Mouse (Mus musculus) heart, embryonic 13.5 days (tissue): ENCODE data around the gene Mdm2. TPM values are rescaled to one million over a fixed set of nuclear protein-coding genes. Genes with fewer than 3 reads are reported as not detected.

Experiments used
- ATAC-seq: fragments of 200-750 bp; cut with Nextera tagmentation; 2 replicates; pipeline ENCODE4 v1.8.0; 2017; ENCODE audit warnings: moderate TSS enrichment; ENCODE audit not compliant: insufficient number of reproducible peaks, low FRiP score, low TSS enrichment; ENCODE audit errors: extremely low read depth
- H3K27ac ChIP-seq: fragments of 300-500 bp; sonication (generic); replicated peaks from 2 replicates; pipeline ENCODE4 v1.5.1; 2015; ENCODE audit warnings: moderate library complexity, mild to moderate bottlenecking, inconsistent platforms
- H3K27me3 ChIP-seq: fragments of 300-500 bp; sonication (generic); replicated peaks from 2 replicates; pipeline ENCODE4 v1.6.1; 2015; ENCODE audit warnings: mild to moderate bottlenecking, inconsistent platforms
- H3K36me3 ChIP-seq: fragments of 300-500 bp; sonication (generic); 2 replicates; pipeline ENCODE4 v1.6.1; 2015; ENCODE audit warnings: mild to moderate bottlenecking, inconsistent platforms
- H3K4me1 ChIP-seq: fragments of 300-500 bp; sonication (generic); 2 replicates; pipeline ENCODE4 v1.6.1; 2015; ENCODE audit warnings: inconsistent platforms
- H3K4me2 ChIP-seq: fragments of 300-500 bp; sonication (generic); 2 replicates; pipeline ENCODE4 v1.6.1; 2015; ENCODE audit warnings: inconsistent platforms, mild to moderate bottlenecking, moderate library complexity
- H3K4me3 ChIP-seq: fragments of 300-500 bp; sonication (generic); 2 replicates; pipeline ENCODE4 v1.5.1; 2015; ENCODE audit warnings: moderate library complexity, mild to moderate bottlenecking, inconsistent platforms
- H3K9ac ChIP-seq: fragments of 300-500 bp; sonication (generic); 2 replicates; pipeline ENCODE4 v1.6.1; 2015; ENCODE audit warnings: inconsistent platforms, mild to moderate bottlenecking, moderate library complexity
- H3K9me3 ChIP-seq: fragments of 300-500 bp; sonication (generic); 2 replicates; pipeline ENCODE4 v1.6.1; 2016; ENCODE audit warnings: inconsistent platforms
- WGBS: fragments of 180-500 bp; shearing (Covaris S2); methylation state at CpG from one replicate; pipeline ENCODE4 v1.1.7; 2015; ENCODE audit warnings: mixed read lengths; 5-methylcytosine and 5-hydroxymethylcytosine counted together
- polyA plus RNA-seq: library from polyadenylated mRNA; unstranded; fragments of >200 nt; fragmentation: Nextera tagmentation; extraction: Ambion mirVana; gene quantifications from 2 replicates; pipeline ENCODE4 v1.2.1, GENCODE M21; 2015

Mdm2 gene
- polyA plus RNA-seq, 1 experiment from 2014 or later, result 38.7 TPM

- no peaks in the 10 kb centered on the region for H3K9me3 ChIP-seq
- 83% methylated on average over 15 of the region's 15 CpGs for WGBS
- no peak overlapping the region for H3K9ac ChIP-seq
- 0 out of 2 replicates have a peak, but pooled peaks cover 9% of the 10 kb centered on the region for H3K27me3 ChIP-seq
- ATAC-seq, result no peak
- H3K27ac ChIP-seq, result no peak overlapping the region
- H3K4me2 ChIP-seq, result no peak overlapping the region
- no peaks in the 10 kb centered on the region for H3K4me1 ChIP-seq
- H3K4me3 ChIP-seq, result no peak overlapping the region
- peaks cover 28% of the 10 kb centered on the region for H3K36me3 ChIP-seq
These were observed 25.2 kb downstream of the Mdm2 start for GRCm38 (mm10) chr10:117685171-117685848.

- ATAC-seq, result no peak
- Histone ChIP-seq H3K9me3 (no peaks in the 10 kb centered on the region), H3K4me2 (no peak overlapping the region), H3K4me3 (no peak overlapping the region), H3K4me1 (no peaks in the 10 kb centered on the region), H3K36me3 (peaks cover 21% of the 10 kb centered on the region), H3K9ac (no peak overlapping the region), H3K27me3 (0 out of 2 replicates have a peak, but pooled peaks cover 11% of the 10 kb centered on the region), H3K27ac (no peak overlapping the region)
- 76% methylated on average over 19 of the region's 19 CpGs for WGBS
These were observed 26.0 kb downstream of the Mdm2 start for GRCm38 (mm10) chr10:117684298-117685170.

- H3K4me2 ChIP-seq, result no peak overlapping the region
- H3K9me3 ChIP-seq, result no peaks in the 10 kb centered on the region
- no peak for ATAC-seq
- H3K9ac ChIP-seq, result no peak overlapping the region
- no peak overlapping the region for H3K27ac ChIP-seq
- no peak overlapping the region for H3K4me3 ChIP-seq
- H3K4me1 ChIP-seq, result no peaks in the 10 kb centered on the region
- 80% methylated on average over 9 of the region's 9 CpGs for WGBS
- peaks cover 13% of the 10 kb centered on the region for H3K36me3 ChIP-seq
- H3K27me3 ChIP-seq, result peaks cover 18% of the 10 kb centered on the region; the same call in 1 of the 2 replicates
These were observed 26.9 kb downstream of the Mdm2 start for GRCm38 (mm10) chr10:117683734-117684037.

GRCm38 (mm10) chr10:117682858-117683733, 27.5 kb downstream of the Mdm2 start:
- Histone ChIP-seq H3K36me3 (peaks cover 7% of the 10 kb centered on the region), H3K27ac (no peak overlapping the region), H3K9ac (no peak overlapping the region), H3K4me3 (no peak overlapping the region), H3K4me2 (no peak overlapping the region), H3K9me3 (no peaks in the 10 kb centered on the region), H3K4me1 (no peaks in the 10 kb centered on the region), H3K27me3 (peaks cover 19% of the 10 kb centered on the region; the same call in 1 of the 2 replicates)
- WGBS, result 69% methylated on average over 30 of the region's 30 CpGs
- ATAC-seq, result no peak

GRCm38 (mm10) chr10:117681999-117682857, 28.3 kb downstream of the Mdm2 start:
- Histone ChIP-seq H3K9me3 (no peaks in the 10 kb centered on the region), H3K4me3 (no peak overlapping the region), H3K9ac (no peak overlapping the region), H3K36me3 (no peaks in the 10 kb centered on the region), H3K27ac (no peak overlapping the region), H3K4me1 (no peaks in the 10 kb centered on the region), H3K27me3 (peaks cover 19% of the 10 kb centered on the region; the same call in 1 of the 2 replicates), H3K4me2 (no peak overlapping the region)
- no peak for ATAC-seq
- whole genome bisulfite sequencing, result 54% methylated on average over 14 of the region's 14 CpGs

GRCm38 (mm10) chr10:117681543-117681942, 29.0 kb downstream of the Mdm2 start:
- Histone ChIP-seq H3K4me2 (no peak overlapping the region), H3K27me3 (peaks cover 19% of the 10 kb centered on the region; the same call in 1 of the 2 replicates), H3K4me3 (no peak overlapping the region), H3K9ac (no peak overlapping the region), H3K4me1 (peaks cover 3% of the 10 kb centered on the region), H3K9me3 (no peaks in the 10 kb centered on the region), H3K27ac (no peak overlapping the region), H3K36me3 (no peaks in the 10 kb centered on the region)
- ATAC-seq, result no peak
- WGBS, result 80% methylated on average over 3 of the region's 3 CpGs

- H3K9ac ChIP-seq, result no peak overlapping the region
- H3K9me3 ChIP-seq, result no peaks in the 10 kb centered on the region
- H3K27me3 ChIP-seq, result peaks cover 19% of the 10 kb centered on the region; the same call in 1 of the 2 replicates
- H3K4me3 ChIP-seq, result no peak overlapping the region
- 80% methylated on average over 12 of the region's 12 CpGs for WGBS
- no peak for ATAC-seq
- no peak overlapping the region for H3K4me2 ChIP-seq
- H3K4me1 ChIP-seq, result peaks cover 9% of the 10 kb centered on the region
- no peak overlapping the region for H3K27ac ChIP-seq
- no peaks in the 10 kb centered on the region for H3K36me3 ChIP-seq
These were observed 29.6 kb downstream of the Mdm2 start for GRCm38 (mm10) chr10:117680868-117681513.

GRCm38 (mm10) chr10:117679963-117680473, 30.5 kb downstream of the Mdm2 start:
- Histone ChIP-seq H3K9ac (no peak overlapping the region), H3K27me3 (peaks cover 19% of the 10 kb centered on the region; the same call in 1 of the 2 replicates), H3K4me3 (no peak overlapping the region), H3K27ac (no peak overlapping the region), H3K4me2 (no peak overlapping the region), H3K9me3 (no peaks in the 10 kb centered on the region), H3K4me1 (peaks cover 15% of the 10 kb centered on the region), H3K36me3 (no peaks in the 10 kb centered on the region)
- no peak for ATAC-seq
- 86% methylated on average over 14 of the region's 14 CpGs for WGBS

- Histone ChIP-seq H3K27ac (no peak overlapping the region), H3K27me3 (peaks cover 19% of the 10 kb centered on the region; the same call in 1 of the 2 replicates), H3K4me2 (no peak overlapping the region), H3K9ac (no peak overlapping the region), H3K4me1 (peaks cover 15% of the 10 kb centered on the region), H3K9me3 (no peaks in the 10 kb centered on the region), H3K4me3 (no peak overlapping the region), H3K36me3 (no peaks in the 10 kb centered on the region)
- WGBS, result 77% methylated on average over 5 of the region's 5 CpGs
- no peak for ATAC-seq
These were observed 31.4 kb downstream of the Mdm2 start for GRCm38 (mm10) chr10:117679029-117679686.
